Mouse (Mus musculus) embryonic facial prominence, embryonic 13.5 days (tissue): ENCODE data around the gene Crocc. TPM values are rescaled to one million over a fixed set of nuclear protein-coding genes. Genes with fewer than 3 reads are reported as not detected.

ENCODE experiments used
- ATAC-seq: fragments of 200-750 bp; cut with Nextera tagmentation; 2 replicates; pipeline ENCODE4 v1.8.0; 2017; ENCODE audit warnings: low read depth; ENCODE audit not compliant: insufficient number of reproducible peaks, insufficient read depth, low FRiP score, low TSS enrichment
- H3K27ac ChIP-seq: fragments of 300-500 bp; sonication (generic); 2 replicates; pipeline ENCODE4 v1.5.1; 2015; ENCODE audit warnings: moderate library complexity, mild to moderate bottlenecking, inconsistent platforms
- H3K27me3 ChIP-seq: fragments of 300-500 bp; sonication (generic); 2 replicates; pipeline ENCODE4 v1.6.1; 2015; ENCODE audit warnings: mild to moderate bottlenecking, inconsistent platforms
- H3K36me3 ChIP-seq: fragments of 300-500 bp; sonication (generic); 2 replicates; pipeline ENCODE4 v1.6.1; 2015; ENCODE audit warnings: mild to moderate bottlenecking, inconsistent platforms
- H3K4me1 ChIP-seq: fragments of 300-500 bp; sonication (generic); 2 replicates; pipeline ENCODE4 v1.6.1; 2015; ENCODE audit warnings: inconsistent platforms
- H3K4me2 ChIP-seq: fragments of 300-500 bp; sonication (generic); 2 replicates; pipeline ENCODE4 v1.6.1; 2015; ENCODE audit warnings: moderate library complexity, mild to moderate bottlenecking, inconsistent platforms
- H3K4me3 ChIP-seq: fragments of 300-500 bp; sonication (generic); 2 replicates; pipeline ENCODE4 v1.5.1; 2015; ENCODE audit warnings: mild to moderate bottlenecking, inconsistent platforms
- H3K9ac ChIP-seq: fragments of 300-500 bp; sonication (generic); 2 replicates; pipeline ENCODE4 v1.6.1; 2015; ENCODE audit warnings: mild to moderate bottlenecking, inconsistent platforms
- H3K9me3 ChIP-seq: fragments of 300-500 bp; sonication (generic); 2 replicates; pipeline ENCODE4 v1.6.1; 2016; ENCODE audit warnings: inconsistent platforms
- WGBS: fragments of 180-500 bp; shearing (Covaris S2); methylation state at CpG from one replicate; pipeline ENCODE4 v1.1.7; 2015; ENCODE audit warnings: mixed read lengths; 5-methylcytosine and 5-hydroxymethylcytosine counted together
- polyA plus RNA-seq: library from polyadenylated mRNA; unstranded; fragments of >200 nt; fragmentation: Nextera tagmentation; extraction: Ambion mirVana; gene quantifications from 2 replicates; pipeline ENCODE4 v1.2.1, GENCODE M21; 2015

Gene Crocc
- polyA plus RNA-seq, 1 experiment from 2014 or later, result 7.8 TPM

- Histone ChIP-seq H3K27me3 (no peaks in the 10 kb centered on the region), H3K4me1 (peaks cover 27% of the 10 kb centered on the region), H3K36me3 (peaks cover 23% of the 10 kb centered on the region), H3K4me3 (no peak overlapping the region), H3K9me3 (no peaks in the 10 kb centered on the region), H3K9ac (peak overlapping the region; percentile 49), H3K4me2 (no peak overlapping the region), H3K27ac (peak overlapping the region; percentile 81)
- 7% methylated on average over 9 of the region's 9 CpGs for WGBS
- ATAC-seq, result peak; percentile 60; the same call in 1 of the 2 replicates
Observed at GRCm38 (mm10) chr4:140983442-140983841, 76.9 kb downstream of the Crocc start.

- 0 out of 2 replicates have a peak overlapping the region, but pooled peaks have one; percentile 49 for H3K9ac ChIP-seq
- peak overlapping the region; percentile 81 for H3K27ac ChIP-seq
- no peak for ATAC-seq
- H3K9me3 ChIP-seq, result no peaks in the 10 kb centered on the region
- H3K4me2 ChIP-seq, result no peak overlapping the region
- WGBS, result 53% methylated on average over 4 of the region's 4 CpGs
- peaks cover 29% of the 10 kb centered on the region for H3K36me3 ChIP-seq
- H3K4me1 ChIP-seq, result peaks cover 22% of the 10 kb centered on the region
- H3K4me3 ChIP-seq, result no peak overlapping the region
- no peaks in the 10 kb centered on the region for H3K27me3 ChIP-seq
Observed at GRCm38 (mm10) chr4:140982808-140983207, 77.5 kb downstream of the Crocc start.

- no peak for ATAC-seq
- WGBS, result 97% methylated on average over 2 of the region's 2 CpGs
- Histone ChIP-seq H3K4me2 (no peak overlapping the region), H3K4me1 (peaks cover 15% of the 10 kb centered on the region), H3K9me3 (no peaks in the 10 kb centered on the region), H3K27me3 (no peaks in the 10 kb centered on the region), H3K27ac (no peak overlapping the region), H3K36me3 (peaks cover 41% of the 10 kb centered on the region), H3K4me3 (no peak overlapping the region), H3K9ac (no peak overlapping the region)
Observed at GRCm38 (mm10) chr4:140981605-140982004, 78.7 kb downstream of the Crocc start.

- Histone ChIP-seq H3K9ac (no peak overlapping the region), H3K4me3 (no peak overlapping the region), H3K4me2 (no peak overlapping the region), H3K36me3 (peaks cover 76% of the 10 kb centered on the region), H3K27ac (no peak overlapping the region), H3K27me3 (no peaks in the 10 kb centered on the region), H3K9me3 (no peaks in the 10 kb centered on the region), H3K4me1 (peaks cover 3% of the 10 kb centered on the region)
- WGBS, result 89% methylated on average over 14 of the region's 14 CpGs
- ATAC-seq, result no peak
Observed at GRCm38 (mm10) chr4:140977886-140978692, 82.3 kb downstream of the Crocc start.

GRCm38 (mm10) chr4:140977278-140977677, 83.1 kb downstream of the Crocc start:
- no peak overlapping the region for H3K4me2 ChIP-seq
- no peaks in the 10 kb centered on the region for H3K27me3 ChIP-seq
- H3K36me3 ChIP-seq, result peaks cover 84% of the 10 kb centered on the region
- no peak overlapping the region for H3K4me3 ChIP-seq
- no peak overlapping the region for H3K27ac ChIP-seq
- 83% methylated on average over 10 of the region's 10 CpGs for WGBS
- H3K9ac ChIP-seq, result no peak overlapping the region
- no peak for ATAC-seq
- no peaks in the 10 kb centered on the region for H3K4me1 ChIP-seq
- no peaks in the 10 kb centered on the region for H3K9me3 ChIP-seq

- Histone ChIP-seq H3K4me1 (no peaks in the 10 kb centered on the region), H3K36me3 (peaks cover 99% of the 10 kb centered on the region), H3K4me3 (no peak overlapping the region), H3K27me3 (no peaks in the 10 kb centered on the region), H3K9me3 (no peaks in the 10 kb centered on the region), H3K9ac (no peak overlapping the region), H3K27ac (no peak overlapping the region), H3K4me2 (no peak overlapping the region)
- WGBS, result 93% methylated on average over 7 of the region's 7 CpGs
- ATAC-seq, result no peak
Observed at GRCm38 (mm10) chr4:140975356-140975755, 85.0 kb downstream of the Crocc start.

- Histone ChIP-seq H3K4me3 (no peak overlapping the region), H3K36me3 (peaks cover 100% of the 10 kb centered on the region)
- WGBS, result 93% methylated on average over 6 of the region's 6 CpGs
Observed at GRCm38 (mm10) chr4:140974408-140974807, 85.9 kb downstream of the Crocc start.

GRCm38 (mm10) chr4:140971691-140972090, 88.7 kb downstream of the Crocc start:
- Histone ChIP-seq H3K4me3 (no peak overlapping the region), H3K27me3 (no peaks in the 10 kb centered on the region), H3K4me2 (no peak overlapping the region), H3K36me3 (peaks cover 96% of the 10 kb centered on the region), H3K27ac (no peak overlapping the region), H3K9ac (no peak overlapping the region), H3K9me3 (no peaks in the 10 kb centered on the region), H3K4me1 (no peaks in the 10 kb centered on the region)
- ATAC-seq, result no peak
- WGBS, result 84% methylated on average over 13 of the region's 13 CpGs

More at GRCm38 (mm10) chr4:140974408-140974807, 85.9 kb downstream of the Crocc start:
- H3K4me1 ChIP-seq, result no peaks in the 10 kb centered on the region
- H3K9ac ChIP-seq, result no peak overlapping the region
- ATAC-seq, result no peak
- no peak overlapping the region for H3K4me2 ChIP-seq
- H3K27ac ChIP-seq, result no peak overlapping the region
- no peaks in the 10 kb centered on the region for H3K9me3 ChIP-seq
- H3K27me3 ChIP-seq, result no peaks in the 10 kb centered on the region

- Histone ChIP-seq H3K27ac (no peak overlapping the region), H3K4me1 (peaks cover 17% of the 10 kb centered on the region), H3K4me3 (no peak overlapping the region), H3K9me3 (no peaks in the 10 kb centered on the region), H3K4me2 (no peak overlapping the region), H3K9ac (no peak overlapping the region), H3K36me3 (peaks cover 64% of the 10 kb centered on the region), H3K27me3 (no peaks in the 10 kb centered on the region)
- whole genome bisulfite sequencing, result 81% methylated on average over 11 of the region's 11 CpGs
- ATAC-seq, result no peak
Observed at GRCm38 (mm10) chr4:140967386-140968159, 92.8 kb downstream of the Crocc start.
